ENCODE assay signal across 21 mouse cellular contexts in genomic region chr1:134583560-134583959, GRCm38 (mm10). TPM values are rescaled to one million over a fixed set of nuclear protein-coding genes. Genes with fewer than 3 reads are reported as not detected.
DNase-seq lines count a peak whose midpoint lies in the region; ATAC-seq and TF ChIP-seq lines count a peak whose summit lies in the region.
"Had no signal": no experiment of that assay in that cellular context is flagged by ENCODE, and none has a peak within 500 bp of the region (broad histone marks: within the 10 kb centered on the region; RNA-seq: fewer than 3 reads in every experiment).

No protein-coding gene starts in this region.

- no peak overlapping the region for H3K4me3 ChIP-seq in embryonic facial prominence, embryonic 15.5 days (replicated peaks)
- H3K4me3 ChIP-seq in intestine, postnatal 0 days (ENCODE audit: low read depth, low read length): no peak overlapping the region
- no peak overlapping the region for H3K4me3 ChIP-seq in liver, embryonic 12.5 days
- H3K4me3 ChIP-seq: heart, embryonic 15.5 days; hindbrain, embryonic 13.5 days; lung, embryonic 15.5 days; midbrain, embryonic 15.5 days; neural tube, embryonic 13.5 days had no signal

- no peak overlapping the region for H3K9ac ChIP-seq in embryonic facial prominence, embryonic 15.5 days
- no peak overlapping the region for H3K9ac ChIP-seq in intestine, postnatal 0 days (ENCODE audit: low read depth, low read length)
- H3K9ac ChIP-seq in liver, embryonic 12.5 days: no peak overlapping the region
- H3K9ac ChIP-seq: heart, embryonic 15.5 days; hindbrain, embryonic 13.5 days; lung, embryonic 15.5 days; midbrain, embryonic 15.5 days; neural tube, embryonic 13.5 days had no signal

- H3K9me3 ChIP-seq in embryonic facial prominence, embryonic 15.5 days (replicated peaks): no peaks in the 10 kb centered on the region
- H3K9me3 ChIP-seq in intestine, postnatal 0 days (ENCODE audit: control insufficient read depth): no peaks in the 10 kb centered on the region
- no peaks in the 10 kb centered on the region for H3K9me3 ChIP-seq in liver, embryonic 12.5 days (replicated peaks)
- H3K9me3 ChIP-seq: heart, embryonic 15.5 days; hindbrain, embryonic 13.5 days; lung, embryonic 15.5 days; midbrain, embryonic 15.5 days; neural tube, embryonic 13.5 days had no signal

- WGBS in embryonic facial prominence, embryonic 15.5 days: 40% methylated on average over 3 of the region's 3 CpGs
- WGBS in intestine, postnatal 0 days: 21% methylated on average over 3 of the region's 3 CpGs
- WGBS in liver, embryonic 12.5 days (ENCODE audit: insufficient replicate concordance): 51% methylated on average over 3 of the region's 3 CpGs

- H3K36me3 ChIP-seq in embryonic facial prominence, embryonic 15.5 days: peaks cover 16% of the 10 kb centered on the region
- H3K36me3 ChIP-seq in intestine, postnatal 0 days (ENCODE audit: control insufficient read depth, insufficient read depth): peaks cover 9% of the 10 kb centered on the region; the same call in 1 of the 2 replicates
- H3K36me3 ChIP-seq in liver, embryonic 12.5 days: peaks cover 13% of the 10 kb centered on the region

- TF ChIP-seq CTCF in intestine, postnatal 0 days (IDR thresholded peaks at IDR 0.05; ENCODE audit: low read depth): no peak

- H3K27me3 ChIP-seq in embryonic facial prominence, embryonic 15.5 days: no peaks in the 10 kb centered on the region
- no peaks in the 10 kb centered on the region for H3K27me3 ChIP-seq in intestine, postnatal 0 days (replicated peaks; ENCODE audit: control insufficient read depth, insufficient read depth, low read length)
- H3K27me3 ChIP-seq in liver, embryonic 12.5 days (replicated peaks): no peaks in the 10 kb centered on the region
- H3K27me3 ChIP-seq: heart, embryonic 15.5 days; hindbrain, embryonic 13.5 days; lung, embryonic 15.5 days; midbrain, embryonic 15.5 days; neural tube, embryonic 13.5 days had no signal

- ATAC-seq in embryonic facial prominence, embryonic 15.5 days (ENCODE audit: insufficient number of reproducible peaks, low FRiP score, low TSS enrichment, low read depth): no peak
- ATAC-seq in intestine, postnatal 0 days: peak; percentile 76
- no peak for ATAC-seq in liver, embryonic 12.5 days
- ATAC-seq: midbrain, embryonic 15.5 days had no signal

- H3K4me2 ChIP-seq in embryonic facial prominence, embryonic 15.5 days (replicated peaks): no peak overlapping the region
- H3K4me2 ChIP-seq in intestine, postnatal 0 days (replicated peaks; ENCODE audit: low read depth): no peak overlapping the region
- H3K4me2 ChIP-seq in liver, embryonic 12.5 days: no peak overlapping the region
- H3K4me2 ChIP-seq: heart, embryonic 15.5 days; hindbrain, embryonic 13.5 days; lung, embryonic 15.5 days; midbrain, embryonic 15.5 days; neural tube, embryonic 13.5 days had no signal

- DNase-seq in 3134 (ENCODE audit: extremely low read depth, insufficient read length, low spot score) (peak; percentile 67), 3T3-L1 (ENCODE audit: low read depth, low spot score) (peak; percentile 84)
- DNase-seq in cerebellum, postnatal 10 days: no peak
- no peak for DNase-seq in adrenal gland, postnatal 36 days
- DNase-seq: adrenal gland, postnatal 14 days; cerebellum, adult 9-11 months; kidney, adult 8-10 months; liver; thymus, postnatal 36 days had no signal

- 0 out of 2 replicates have a peak overlapping the region, but pooled peaks have one; percentile 25 for H3K27ac ChIP-seq in embryonic facial prominence, embryonic 15.5 days (replicated peaks)
- H3K27ac ChIP-seq in intestine, postnatal 0 days (ENCODE audit: low read depth, low read length): no peak overlapping the region
- H3K27ac ChIP-seq in liver, embryonic 12.5 days: no peak overlapping the region
- H3K27ac ChIP-seq: heart, embryonic 15.5 days; lung, embryonic 15.5 days; midbrain, embryonic 15.5 days; neural tube, embryonic 13.5 days had no signal

- H3K4me1 ChIP-seq in embryonic facial prominence, embryonic 15.5 days: peaks cover 21% of the 10 kb centered on the region
- H3K4me1 ChIP-seq in intestine, postnatal 0 days (replicated peaks; ENCODE audit: control insufficient read depth, insufficient read depth, low read length): no peaks in the 10 kb centered on the region
- peaks cover 21% of the 10 kb centered on the region for H3K4me1 ChIP-seq in liver, embryonic 12.5 days
- H3K4me1 ChIP-seq: midbrain, embryonic 15.5 days had no signal

RNA-seq across cellular contexts. Expression of gene Kdm5b, which starts 23.6 kb away (rescaled TPM):
- polyA plus RNA-seq in embryonic facial prominence, embryonic 15.5 days (2015; fragmentation: Nextera tagmentation; extraction: Ambion mirVana): 73.5 and 76.0 TPM in 2 replicates
- polyA plus RNA-seq in intestine, postnatal 0 days (2015; fragmentation: Nextera tagmentation; extraction: Ambion mirVana): 12.6 and 13.0 TPM in 2 replicates
- polyA plus RNA-seq in liver, embryonic 12.5 days (2016; fragmentation: Nextera tagmentation; extraction: Ambion mirVana): 16.1 and 16.5 TPM in 2 replicates
- total RNA-seq in adrenal gland, postnatal 36 days (2021): 10 to 100 TPM; 44.1 to 45.7 TPM

RNA-seq across cellular contexts. Expression of gene Mgat4e, which starts 34.1 kb away (rescaled TPM):
- polyA plus RNA-seq in embryonic facial prominence, embryonic 15.5 days (2015; fragmentation: Nextera tagmentation; extraction: Ambion mirVana): not detected in 2 replicates
- polyA plus RNA-seq in intestine, postnatal 0 days (2015; fragmentation: Nextera tagmentation; extraction: Ambion mirVana): not detected in 2 replicates
- polyA plus RNA-seq in liver, embryonic 12.5 days (2016; fragmentation: Nextera tagmentation; extraction: Ambion mirVana): not detected in 2 replicates
- total RNA-seq in adrenal gland, postnatal 36 days (2021): not detected
- total RNA-seq: adrenal gland, postnatal 14 days; gastrocnemius, postnatal 4 days; left cerebral cortex, adult 8-10 months; megakaryocyte, adult 5-6 weeks had no signal
- polyA plus RNA-seq: forebrain, embryonic 11.5 days; heart, embryonic 15.5 days; hindbrain, embryonic 13.5 days; lung, embryonic 15.5 days; midbrain, embryonic 15.5 days; neural tube, embryonic 13.5 days had no signal

Comparison
In these comparisons a context has a peak if more than half of its experiments do, and no peak if none do; other contexts are left out.
1. DNase-seq: peak in 3134 (single experiment) and 3T3-L1 (single experiment); none in cerebellum, postnatal 10 days (0 of 2) and adrenal gland, postnatal 36 days (0 of 2).